Mouse (Mus musculus) ES-E14 (cell line): ENCODE measurements at regions not wholly inside any gene's neighbourhood (a gene's known extent, or its start where the extent isn't known, plus 50 kb on each side); places are given as distances from the start of the nearest gene placed in this dataset.

ENCODE experiments used
- DNase-seq: peaks from one replicate; pipeline ENCODE4 v3.0.0-alpha.2; 2013; ENCODE audit warnings: low read depth, low spot score
- H3K27ac ChIP-seq: 2 replicates; pipeline ENCODE4 v1.5.1; 2012; ENCODE audit warnings: low read depth, mild to moderate bottlenecking, low read length, moderate library complexity, mixed read lengths; ENCODE audit not compliant: poor library complexity, insufficient read depth, severe bottlenecking
- H3K36me3 ChIP-seq: 2 replicates; pipeline ENCODE4 v1.6.1; 2012; ENCODE audit warnings: mild to moderate bottlenecking, low read length, moderate library complexity, mixed read lengths; ENCODE audit not compliant: control insufficient read depth, poor library complexity, insufficient read depth, severe bottlenecking
- H3K4me1 ChIP-seq, 2 experiments: fragments of 150-350 bp in 1 of 2; sonication (generic) in 1 of 2; 2 replicates each; pipeline ENCODE4 v1.6.1; 2012; ENCODE audit warnings: low read length in 2 of 2, mild to moderate bottlenecking in 1 of 2, mixed read lengths in 1 of 2; ENCODE audit not compliant: control insufficient read depth in 2 of 2, insufficient read depth in 2 of 2, poor library complexity in 1 of 2
- H3K4me3 ChIP-seq, 2 experiments: fragments of 150-350 bp in 1 of 2; sonication (generic) in 1 of 2; 2 replicates each; pipeline ENCODE4 v1.5.1; 2012; ENCODE audit warnings: low read length in 2 of 2, low read depth in 1 of 2, mild to moderate bottlenecking in 1 of 2, mixed read lengths in 1 of 2; ENCODE audit not compliant: insufficient read depth in 1 of 2, poor library complexity in 1 of 2, severe bottlenecking in 1 of 2
- H3K9ac ChIP-seq: 2 replicates; pipeline ENCODE4 v1.6.1; 2012; ENCODE audit warnings: low read depth, mild to moderate bottlenecking, low read length, mixed read lengths; ENCODE audit not compliant: poor library complexity, insufficient read depth, severe bottlenecking
- H3K9me3 ChIP-seq: fragments of 150-350 bp; sonication (generic); 2 replicates; pipeline ENCODE4 v1.6.1; 2012; ENCODE audit warnings: low read depth, mild to moderate bottlenecking, low read length; ENCODE audit not compliant: control insufficient read depth, insufficient read depth
- CHD2 ChIP-seq: IDR thresholded peaks from 2 replicates; pipeline ENCODE4 v1.6.1; 2014; ENCODE audit warnings: mild to moderate bottlenecking, low read depth, low read length, inconsistent platforms
- HCFC1 ChIP-seq: IDR thresholded peaks from 2 replicates; pipeline ENCODE4 v1.6.1; 2012; ENCODE audit warnings: low read length, inconsistent platforms, borderline replicate concordance; ENCODE audit not compliant: insufficient read depth
- MAFK ChIP-seq: IDR thresholded peaks from 2 replicates; pipeline ENCODE4 v1.6.1; 2014; ENCODE audit warnings: mild to moderate bottlenecking, low read depth, low read length, inconsistent platforms; ENCODE audit not compliant: insufficient read depth
- ZC3H11A ChIP-seq: IDR thresholded peaks from 2 replicates; pipeline ENCODE4 v1.6.1; 2012; ENCODE audit warnings: low read depth, mild to moderate bottlenecking, inconsistent platforms, low read length, borderline replicate concordance
- ZNF384 ChIP-seq: IDR thresholded peaks from 2 replicates; pipeline ENCODE4 v1.6.1; 2012; ENCODE audit warnings: low read depth, low read length, inconsistent platforms
- in situ Hi-C, 2 experiments: fragments of 600-800 bp; cut with MboI; formaldehyde crosslinking; loops; one replicate each; pipeline ENCODE4 v1.15.1; 2025; ENCODE audit warnings: low sequenced_read_pairs in 2 of 2, inconsistent platforms in 1 of 2; ENCODE audit not compliant: unreplicated experiment in 2 of 2

GRCm38 (mm10) chr10:95015298-95015951, 70.8 kb upstream of the Plxnc1 start:
- Histone ChIP-seq H3K27ac (no peak overlapping the region), H3K36me3 (no peaks in the 10 kb centered on the region), H3K9me3 (no peaks in the 10 kb centered on the region), H3K9ac (no peak overlapping the region), H3K4me3 (no peak overlapping the region), H3K4me1 (no peaks in the 10 kb centered on the region)
- DNase-seq = no peak
- TF ChIP-seq ZNF384 = no peak
- in situ Hi-C loops = no loop called here

- H3K9me3 ChIP-seq = no peaks in the 10 kb centered on the region
- no peak overlapping the region for H3K9ac ChIP-seq
- H3K4me3 ChIP-seq = no peak overlapping the region
- H3K27ac ChIP-seq = no peak overlapping the region
- TF ChIP-seq CHD2 (no peak), MAFK (no peak), ZC3H11A (no peak), ZNF384 (no peak), HCFC1 (no peak)
- DNase-seq = no peak
- peaks cover 0 to 2% of the 10 kb centered on the region in 2 experiments; a peak in 1 of 4 replicates for H3K4me1 ChIP-seq
- no peaks in the 10 kb centered on the region for H3K36me3 ChIP-seq
- in situ Hi-C loops = no loop called here
Measured at GRCm38 (mm10) chr10:95013946-95014345, 69.3 kb upstream of the Plxnc1 start.

GRCm38 (mm10) chr10:95013213-95013915, 68.7 kb upstream of the Plxnc1 start:
- no peaks in the 10 kb centered on the region for H3K36me3 ChIP-seq

GRCm38 (mm10) chr10:95010333-95010732, 65.7 kb upstream of the Plxnc1 start:
- TF ChIP-seq HCFC1 (no peak), CHD2 (no peak), MAFK (no peak), ZNF384 (no peak)
- in situ Hi-C loops = no loop called here

More at GRCm38 (mm10) chr10:95013213-95013915, 68.7 kb upstream of the Plxnc1 start:
- Histone ChIP-seq H3K9ac (no peak overlapping the region), H3K4me1 (peaks cover 0 to 2% of the 10 kb centered on the region in 2 experiments; a peak in 1 of 4 replicates), H3K9me3 (no peaks in the 10 kb centered on the region), H3K27ac (no peak overlapping the region), H3K4me3 (no peak overlapping the region)
- in situ Hi-C loops = no loop called here
- TF ChIP-seq MAFK (no peak), ZC3H11A (no peak), ZNF384 (no peak), CHD2 (no peak), HCFC1 (no peak)
- no peak for DNase-seq

GRCm38 (mm10) chr10:95009081-95009480, 64.4 kb upstream of the Plxnc1 start:
- no peak for DNase-seq
- H3K36me3 ChIP-seq = no peaks in the 10 kb centered on the region
- H3K9me3 ChIP-seq = no peaks in the 10 kb centered on the region
- peak overlapping the region; percentile 50; the same call in 1 of the 2 replicates for H3K27ac ChIP-seq
- no peak overlapping the region for H3K4me3 ChIP-seq
- no peak overlapping the region for H3K9ac ChIP-seq
- peaks cover 0 to 2% of the 10 kb centered on the region in 2 experiments; a peak in 1 of 4 replicates for H3K4me1 ChIP-seq
- in situ Hi-C loops = no loop called here
- TF ChIP-seq CHD2 = no peak
- no peak for TF ChIP-seq ZNF384
- TF ChIP-seq ZC3H11A = no peak
- no peak for TF ChIP-seq HCFC1
- TF ChIP-seq MAFK = no peak

More at GRCm38 (mm10) chr10:95010333-95010732, 65.7 kb upstream of the Plxnc1 start:
- H3K9ac ChIP-seq = no peak overlapping the region
- no peak for DNase-seq
- H3K27ac ChIP-seq = no peak overlapping the region
- peaks cover 0 to 2% of the 10 kb centered on the region in 2 experiments; a peak in 1 of 4 replicates for H3K4me1 ChIP-seq
- H3K9me3 ChIP-seq = no peaks in the 10 kb centered on the region
- H3K4me3 ChIP-seq = no peak overlapping the region
- H3K36me3 ChIP-seq = no peaks in the 10 kb centered on the region
